19 mouse cellular contexts compared by ENCODE assay signal in genomic region chr3:130891310-130891709, GRCm38 (mm10).
DNase-seq lines count a peak whose midpoint lies in the region; ATAC-seq and TF ChIP-seq lines count a peak whose summit lies in the region.
"Had no signal": no experiment of that assay in that cellular context is flagged by ENCODE, and none has a peak within 500 bp of the region (broad histone marks: within the 10 kb centered on the region; RNA-seq: fewer than 3 reads in every experiment).

No protein-coding gene starts in this region.

- no peaks in the 10 kb centered on the region for H3K36me3 ChIP-seq in heart, adult 2 months (ENCODE audit: control insufficient read depth, insufficient read depth, low read length)
- no peaks in the 10 kb centered on the region for H3K36me3 ChIP-seq in lung, postnatal 0 days (ENCODE audit: insufficient read depth, low read length)
- H3K36me3 ChIP-seq: embryonic facial prominence, embryonic 12.5 days; liver, embryonic 13.5 days; midbrain, embryonic 10.5 days had no signal

- ATAC-seq in lung, postnatal 0 days, result no peak
- ATAC-seq in activated CD4-positive, CD25-positive, alpha-beta regulatory T cell, adult 4 months, result peak; percentile 28
- ATAC-seq: inflammation-experienced regulatory T-cells, adult 6 months had no signal

- intact Hi-C loops in heart, adult 2 months (cut with DNase I), result no loop called here

- no peak overlapping the region for H3K27ac ChIP-seq in heart, adult 2 months
- H3K27ac ChIP-seq in lung, postnatal 0 days (ENCODE audit: low read length), result no peak overlapping the region
- H3K27ac ChIP-seq: embryonic facial prominence, embryonic 12.5 days; liver, embryonic 13.5 days; midbrain, embryonic 10.5 days had no signal

- no peak for TF ChIP-seq POLR2A in heart, adult 2 months (IDR thresholded peaks at IDR 0.05; ENCODE audit: insufficient read depth, low read depth, low read length)

- no peak for TF ChIP-seq EP300 in heart, adult 2 months (IDR thresholded peaks at IDR 0.05; ENCODE audit: insufficient read depth, low read depth, low read length)
- no peak for TF ChIP-seq EP300 in lung, postnatal 0 days (IDR thresholded peaks at IDR 0.05)

- no peaks in the 10 kb centered on the region for H3K9me3 ChIP-seq in lung, postnatal 0 days (ENCODE audit: low read length)
- H3K9me3 ChIP-seq: embryonic facial prominence, embryonic 12.5 days; liver, embryonic 13.5 days had no signal

- TF ChIP-seq CTCF in heart, adult 2 months (IDR thresholded peaks at IDR 0.05), result 0 out of 2 replicates have a peak, but pooled peaks have one; percentile 9
- peak; percentile 40 for TF ChIP-seq CTCF in lung, postnatal 0 days (IDR thresholded peaks at IDR 0.05)

- no peak overlapping the region for H3K4me3 ChIP-seq in heart, adult 2 months
- no peak overlapping the region for H3K4me3 ChIP-seq in lung, postnatal 0 days (ENCODE audit: low read depth, low read length)
- H3K4me3 ChIP-seq: embryonic facial prominence, embryonic 12.5 days; heart, embryonic 12.5 days; liver, embryonic 13.5 days; midbrain, embryonic 10.5 days had no signal

- 81% methylated on average over 4 of the region's 4 CpGs for WGBS in heart, adult 2 months
- WGBS in lung, postnatal 0 days, result 81% methylated on average over 4 of the region's 4 CpGs

- no peak for DNase-seq in heart, adult 2 months
- DNase-seq in heart, adult 8-10 months (ENCODE audit: low spot score), result no peak
- no peak for DNase-seq in lung, postnatal 0 days (ENCODE audit: low spot score)
- DNase-seq in lung, postnatal 10 days, result no peak
- peak; percentile 37 to 55 for DNase-seq in thymus, postnatal 36 days
- DNase-seq in layer of hippocampus, adult 18-20 months (ENCODE audit: low spot score in 2 of 2), result no peak
- no peak for DNase-seq in layer of hippocampus, postnatal 25 days (ENCODE audit: extremely low spot score in 1 of 2, low spot score in 1 of 2)
- DNase-seq: cerebellum, postnatal 25 days; gastrocnemius, postnatal 14 days; kidney, postnatal 14 days; layer of hippocampus, postnatal 36 days; liver, embryonic 13.5 days; lung, postnatal 36 days; right cerebral cortex, adult 18-20 months had no signal

- H3K9ac ChIP-seq in heart, adult 2 months (ENCODE audit: low read depth, low read length), result no peak overlapping the region
- H3K9ac ChIP-seq in lung, postnatal 0 days (replicated peaks; ENCODE audit: low read depth), result no peak overlapping the region
- H3K9ac ChIP-seq: embryonic facial prominence, embryonic 12.5 days; heart, embryonic 12.5 days; liver, embryonic 13.5 days had no signal

- H3K79me2 ChIP-seq in heart, adult 2 months (replicated peaks; ENCODE audit: control insufficient read depth, insufficient read depth, low read length), result no peaks in the 10 kb centered on the region

- H3K27me3 ChIP-seq in heart, adult 2 months (ENCODE audit: control insufficient read depth, insufficient read depth, low read length), result no peaks in the 10 kb centered on the region
- H3K27me3 ChIP-seq in lung, postnatal 0 days (replicated peaks; ENCODE audit: insufficient read depth, low read length), result no peaks in the 10 kb centered on the region
- H3K27me3 ChIP-seq: embryonic facial prominence, embryonic 12.5 days; heart, embryonic 12.5 days; liver, embryonic 13.5 days had no signal

- H3K4me1 ChIP-seq in heart, adult 2 months (ENCODE audit: control insufficient read depth, insufficient read depth, low read length), result no peaks in the 10 kb centered on the region
- no peaks in the 10 kb centered on the region for H3K4me1 ChIP-seq in lung, postnatal 0 days (ENCODE audit: insufficient read depth, low read depth, low read length)
- H3K4me1 ChIP-seq: embryonic facial prominence, embryonic 12.5 days; liver, embryonic 13.5 days; midbrain, embryonic 10.5 days had no signal

- H3K4me2 ChIP-seq in lung, postnatal 0 days (replicated peaks; ENCODE audit: low read depth, low read length), result no peak overlapping the region
- H3K4me2 ChIP-seq: embryonic facial prominence, embryonic 12.5 days; heart, embryonic 12.5 days; liver, embryonic 13.5 days had no signal

Comparison
In these comparisons a context has a peak if more than half of its experiments do, and no peak if none do; other contexts are left out.
1. DNase-seq: peak in thymus, postnatal 36 days (2 of 2); none in heart, adult 2 months (0 of 2), heart, adult 8-10 months (single experiment), lung, postnatal 0 days (single experiment), lung, postnatal 10 days (single experiment), layer of hippocampus, adult 18-20 months (0 of 2) and layer of hippocampus, postnatal 25 days (0 of 2).